Mouse (Mus musculus): ENCODE measurements around the gene Morn4.
"Not testable (repeated sequence)": the region's sequence is repeated elsewhere in the genome, so short reads cannot be mapped to it uniquely, and the experiment has no call there.

Morn4 gene

DNA sequence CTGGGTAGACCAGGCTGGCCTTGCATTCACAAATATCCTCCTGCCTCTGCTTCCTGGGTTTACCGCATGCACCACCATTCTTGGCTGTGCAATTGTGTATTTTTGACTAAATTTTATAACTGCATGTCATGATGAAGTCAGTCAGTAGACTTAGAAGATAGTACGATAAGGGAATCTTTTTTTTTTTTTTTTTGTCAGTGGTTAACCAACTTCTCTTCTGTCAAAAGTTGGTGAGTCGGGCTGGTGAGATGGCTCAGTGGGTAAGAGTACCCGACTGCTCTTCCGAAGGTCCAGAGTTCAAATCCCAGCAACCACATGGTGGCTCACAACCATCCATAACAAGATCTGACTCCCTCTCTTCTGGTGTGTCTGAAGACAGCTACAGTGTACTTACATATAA, 4.5 kb downstream of the Morn4 start:
- DNase-seq, result not testable (repeated sequence)

DNA sequence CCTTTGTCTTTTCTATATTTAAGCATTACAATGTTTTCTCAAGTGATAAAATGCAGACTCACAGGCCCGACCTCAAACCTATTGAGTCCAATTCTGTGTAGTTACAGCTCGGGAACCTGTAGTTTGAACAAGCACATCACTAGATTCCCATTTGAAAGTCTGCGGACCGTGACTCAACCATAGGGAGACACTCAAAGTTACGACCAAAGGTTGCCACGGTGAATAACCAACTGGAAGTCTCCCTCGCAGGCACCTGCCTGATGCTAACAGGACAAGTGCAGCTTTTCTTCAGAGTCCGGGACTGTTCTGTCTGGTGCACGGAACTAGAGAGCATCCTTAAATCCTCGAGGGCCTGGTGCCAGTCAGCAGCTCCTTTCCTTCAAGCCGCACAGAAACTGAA, 5.7 kb downstream of the Morn4 start:
- no peak for DNase-seq

DNA sequence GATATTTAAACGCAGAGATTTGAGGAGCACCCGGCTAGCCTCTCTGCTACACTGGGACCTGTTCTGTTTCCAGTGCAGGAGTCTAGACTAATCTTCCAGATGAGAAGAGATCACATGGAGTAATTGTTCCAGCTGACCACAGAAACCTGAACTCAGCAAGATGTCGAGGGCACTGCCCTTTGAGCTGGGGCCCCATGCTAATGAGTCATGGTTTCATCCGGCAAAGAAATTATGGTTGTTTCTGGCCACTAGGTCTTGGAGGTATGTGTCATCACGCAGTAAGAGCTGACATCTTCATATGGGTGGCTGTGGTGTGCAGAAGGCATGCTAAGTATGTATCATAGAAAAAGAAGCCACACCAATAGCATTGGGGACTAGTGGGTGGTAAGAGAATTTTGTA, 6.2 kb downstream of the Morn4 start:
- DNase-seq, result no peak

DNA sequence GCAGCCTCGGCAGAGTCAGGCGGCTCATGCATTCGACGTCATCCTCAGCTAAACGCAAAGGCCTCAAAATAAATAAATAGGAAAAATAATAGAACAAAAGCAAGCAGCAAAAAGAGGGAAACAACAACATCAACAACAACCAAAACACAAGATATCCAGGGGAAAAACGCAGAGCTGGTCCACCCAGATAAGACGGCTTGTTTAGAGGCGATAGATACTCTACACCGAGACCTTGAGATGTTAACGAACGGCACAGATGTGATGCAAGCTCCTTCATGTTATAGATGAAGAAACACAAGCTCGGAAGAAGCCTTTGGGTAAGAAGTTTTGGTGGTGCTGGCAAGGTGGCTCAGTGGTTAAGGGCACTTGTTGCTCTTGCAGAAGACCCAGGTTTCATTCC, 7.2 kb downstream of the Morn4 start:
- DNase-seq, result no peak

DNA sequence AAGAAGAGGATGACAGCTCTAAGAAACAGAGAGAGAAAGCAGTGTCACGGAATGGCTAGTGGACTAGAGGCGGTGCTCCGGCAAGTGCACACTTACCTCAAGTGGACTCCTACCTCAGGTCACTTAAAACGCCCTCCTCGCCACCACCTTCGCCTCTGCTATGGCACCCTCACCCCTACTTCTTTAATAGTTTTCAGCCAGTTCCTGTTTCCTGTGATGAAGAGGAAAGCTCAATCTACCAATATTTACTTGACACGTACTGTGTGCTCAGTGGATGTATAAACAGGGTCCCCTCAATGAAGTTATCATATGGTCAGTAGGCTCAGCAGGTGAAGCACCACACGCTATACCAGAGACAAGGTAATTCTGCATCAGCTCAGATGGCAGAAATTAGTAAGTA, 7.6 kb downstream of the Morn4 start:
- DNase-seq, result no peak

DNA sequence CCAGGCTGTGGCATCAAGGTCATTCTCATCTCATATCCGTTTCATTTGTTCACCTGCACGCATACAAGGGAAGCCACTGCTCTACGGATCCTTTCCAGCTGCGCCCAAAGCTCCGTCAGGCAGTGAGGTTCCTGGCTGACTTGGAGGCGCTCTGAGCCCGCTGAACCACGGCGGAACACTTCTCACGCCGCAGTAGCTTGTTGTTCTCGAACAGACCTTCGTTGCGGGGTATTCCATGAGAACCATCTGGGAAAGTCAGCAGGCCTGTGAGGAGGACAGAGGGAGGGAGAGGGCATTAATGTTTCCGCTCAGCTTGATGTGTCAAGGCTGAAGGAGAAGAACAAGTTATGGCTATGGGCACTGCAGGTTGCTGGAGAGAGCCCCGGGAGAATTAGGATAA, 10.2 kb downstream of the Morn4 start:
- DNase-seq, result no peak

DNA sequence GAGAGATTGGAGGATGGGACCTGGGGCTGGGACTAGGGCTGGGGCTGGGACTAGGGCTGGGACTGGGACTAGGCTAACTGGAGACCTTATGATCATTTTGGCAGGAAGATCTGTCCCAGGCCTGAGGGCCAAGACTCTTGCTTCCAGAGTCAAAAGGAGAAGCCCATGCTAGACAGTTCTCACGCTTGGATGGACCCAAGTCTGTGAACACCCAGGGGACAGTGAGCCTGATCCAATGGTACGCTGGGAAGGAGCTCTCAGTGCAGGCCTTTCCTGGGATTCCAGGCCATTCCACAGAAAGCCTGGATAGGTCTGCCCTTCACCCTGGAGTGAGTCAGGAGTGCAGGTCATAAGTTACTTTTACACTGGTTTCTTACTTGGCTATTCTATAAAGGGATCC, 11.1 kb downstream of the Morn4 start:
- no peak for DNase-seq

DNA sequence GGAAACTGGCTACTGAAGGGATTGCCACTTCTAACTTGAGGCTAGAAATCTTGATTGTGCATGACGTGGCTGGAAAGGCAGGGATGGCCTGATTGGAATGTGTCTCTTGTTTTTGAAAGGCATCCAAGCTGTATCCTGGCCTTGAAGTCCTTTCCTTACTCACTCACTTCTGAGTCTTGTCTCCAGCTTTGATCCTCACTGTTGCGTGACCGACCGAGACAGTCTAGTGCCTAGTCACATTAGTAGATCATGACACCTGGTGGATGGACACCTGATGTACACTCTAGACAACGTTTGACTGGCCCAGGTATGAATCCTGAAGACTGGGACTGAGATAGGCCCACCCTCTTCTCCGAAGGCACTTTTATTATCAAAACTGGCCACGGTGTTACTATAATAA, 13.4 kb downstream of the Morn4 start:
- no peak for DNase-seq

DNA sequence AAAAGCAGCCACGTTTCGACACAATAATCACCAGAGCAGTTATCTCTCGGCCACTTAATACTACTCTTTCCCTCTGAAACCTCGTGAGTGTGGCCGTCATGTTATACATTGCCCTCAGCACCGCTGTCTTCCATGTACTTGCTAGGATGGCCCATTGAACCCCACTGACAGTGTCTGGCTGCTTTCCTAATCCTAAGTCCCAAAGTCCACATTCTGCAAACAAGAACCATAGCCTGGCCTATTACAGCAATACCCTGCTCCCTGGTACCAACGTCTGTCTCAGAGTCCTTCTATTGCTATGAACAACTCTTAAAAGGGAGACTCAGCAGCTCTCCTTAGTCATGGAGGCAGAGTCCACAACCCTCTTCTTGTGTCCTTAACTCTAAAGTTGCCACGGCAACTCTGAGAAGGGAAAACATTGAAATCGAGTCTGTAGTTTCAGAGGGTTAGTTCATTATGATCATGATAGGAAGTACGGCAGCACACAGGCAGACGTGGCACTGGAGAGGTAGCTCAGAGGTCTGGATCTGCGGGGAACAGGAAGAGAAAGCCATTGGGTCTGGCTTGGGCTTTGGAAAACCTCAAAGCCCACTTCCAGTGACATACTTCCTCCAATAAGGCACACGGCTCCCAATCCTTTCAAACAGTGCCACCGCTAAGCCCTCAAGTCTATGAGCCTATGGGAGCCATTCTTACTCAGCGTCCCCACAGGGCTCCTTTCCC, 14.1 kb downstream of the Morn4 start:
- DNase-seq, result no peak

DNA sequence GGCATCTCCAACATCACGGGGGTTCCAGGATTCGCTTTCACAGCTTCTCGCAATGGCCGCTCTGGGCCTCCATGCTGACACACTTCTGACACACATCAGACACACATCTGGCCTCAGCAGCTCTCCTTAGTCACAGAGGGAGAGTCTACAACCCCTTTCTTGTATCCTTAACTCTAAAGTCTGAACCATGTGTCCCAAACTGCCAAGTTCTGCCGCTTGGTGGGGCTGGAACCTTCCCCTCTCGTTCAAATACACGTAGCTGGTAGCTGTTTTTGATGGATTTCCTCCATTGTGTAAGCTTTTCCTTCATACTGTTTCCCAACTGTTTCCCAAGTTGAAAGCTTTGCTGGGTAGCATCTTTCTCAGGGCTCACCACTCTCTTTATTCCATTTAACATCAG, 14.9 kb downstream of the Morn4 start:
- no peak for DNase-seq

DNA sequence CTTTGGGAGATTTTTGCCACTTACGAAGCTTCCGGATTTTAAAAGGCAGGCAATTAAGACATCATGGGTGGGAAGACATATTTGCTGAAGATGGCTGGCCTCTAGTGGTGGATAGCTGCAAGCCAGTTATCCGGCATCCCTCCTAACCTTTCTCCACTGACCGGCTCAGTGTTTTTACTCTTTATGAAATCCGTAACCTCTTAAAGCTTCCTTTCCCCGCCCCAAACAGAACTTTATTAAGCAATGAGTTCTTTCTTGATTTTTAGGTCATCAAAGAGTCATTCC, 17.0 kb downstream of the Morn4 start:
- DNase-seq, result no peak

DNA sequence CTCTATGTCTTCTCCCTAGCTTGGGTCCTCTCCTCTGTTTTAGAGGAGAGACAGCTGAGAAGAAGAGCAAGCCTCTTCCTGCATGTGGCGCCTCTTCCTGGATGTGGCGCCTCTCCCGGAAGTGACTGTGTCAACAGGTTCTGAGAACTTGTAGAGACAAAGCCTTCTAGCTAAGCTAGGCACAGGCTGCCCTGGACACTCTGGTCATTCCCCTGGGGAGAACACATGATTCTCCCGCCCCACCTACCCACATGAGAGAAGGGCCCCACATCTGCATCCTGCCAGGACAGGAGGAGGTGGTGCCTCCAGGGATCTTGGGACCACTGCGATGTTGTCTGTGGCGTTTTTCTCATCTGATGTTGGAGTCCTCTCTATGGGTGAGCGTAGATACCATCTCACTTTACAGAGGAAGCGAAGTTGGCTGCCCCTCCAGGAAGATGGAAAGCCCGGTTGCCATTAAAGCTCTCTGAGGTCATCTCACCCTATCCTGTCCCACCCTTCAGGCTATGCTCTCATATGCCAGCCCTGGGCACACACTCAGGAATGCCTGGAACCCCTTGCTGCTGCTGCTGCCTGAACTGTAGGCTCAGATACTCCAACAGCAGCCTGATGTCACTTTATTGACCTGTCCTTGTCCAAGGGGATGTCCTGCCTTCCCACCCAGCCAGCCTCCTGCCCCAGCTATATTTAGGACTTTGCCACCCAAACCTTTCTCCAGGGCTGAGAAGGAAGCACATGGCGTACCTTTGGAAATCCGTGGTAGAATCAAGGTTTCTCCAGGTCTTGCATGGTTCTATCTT, 17.5 kb downstream of the Morn4 start:
- DNase-seq, result peak; percentile 23

DNA sequence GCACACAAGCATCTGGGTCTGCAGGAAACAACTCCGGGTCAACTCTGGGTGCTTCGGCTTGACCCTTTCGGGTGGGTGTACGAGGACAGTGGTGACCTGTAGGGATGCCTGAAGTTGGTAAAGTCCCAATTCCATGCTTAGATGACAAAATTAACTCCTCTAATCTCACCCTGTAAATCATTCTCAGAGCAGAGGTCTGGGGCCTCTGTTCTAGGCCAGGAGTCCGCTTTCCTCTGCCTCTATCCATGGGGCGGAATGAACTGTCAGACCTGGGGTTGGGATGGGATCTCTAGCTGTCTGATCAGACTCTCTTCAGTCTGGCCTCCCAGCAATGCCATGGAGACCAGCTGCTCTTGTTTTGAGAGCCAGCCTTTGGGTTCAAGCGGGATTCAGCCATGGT, 24.7 kb downstream of the Morn4 start:
- no peak for DNase-seq

DNA sequence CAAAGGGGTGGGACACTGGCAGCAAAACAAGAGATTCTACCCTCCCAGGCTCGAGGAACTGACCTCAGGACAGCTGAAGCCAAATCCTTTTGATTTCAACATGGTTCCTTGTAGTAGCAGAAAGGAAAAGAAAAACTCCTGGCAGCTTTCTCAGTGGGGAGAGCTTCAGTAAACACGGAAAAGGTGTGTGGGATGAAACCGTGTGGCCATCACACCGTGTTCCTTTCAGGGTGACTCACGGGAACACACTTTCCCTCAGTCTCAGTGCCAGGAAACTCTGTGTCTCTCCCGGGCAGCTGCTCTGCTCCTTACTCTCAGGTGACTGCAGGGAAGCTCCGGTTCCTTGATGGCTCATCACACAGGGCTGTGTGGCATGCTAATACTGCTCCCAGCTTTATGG, 27.7 kb downstream of the Morn4 start:
- no peak for DNase-seq

DNA sequence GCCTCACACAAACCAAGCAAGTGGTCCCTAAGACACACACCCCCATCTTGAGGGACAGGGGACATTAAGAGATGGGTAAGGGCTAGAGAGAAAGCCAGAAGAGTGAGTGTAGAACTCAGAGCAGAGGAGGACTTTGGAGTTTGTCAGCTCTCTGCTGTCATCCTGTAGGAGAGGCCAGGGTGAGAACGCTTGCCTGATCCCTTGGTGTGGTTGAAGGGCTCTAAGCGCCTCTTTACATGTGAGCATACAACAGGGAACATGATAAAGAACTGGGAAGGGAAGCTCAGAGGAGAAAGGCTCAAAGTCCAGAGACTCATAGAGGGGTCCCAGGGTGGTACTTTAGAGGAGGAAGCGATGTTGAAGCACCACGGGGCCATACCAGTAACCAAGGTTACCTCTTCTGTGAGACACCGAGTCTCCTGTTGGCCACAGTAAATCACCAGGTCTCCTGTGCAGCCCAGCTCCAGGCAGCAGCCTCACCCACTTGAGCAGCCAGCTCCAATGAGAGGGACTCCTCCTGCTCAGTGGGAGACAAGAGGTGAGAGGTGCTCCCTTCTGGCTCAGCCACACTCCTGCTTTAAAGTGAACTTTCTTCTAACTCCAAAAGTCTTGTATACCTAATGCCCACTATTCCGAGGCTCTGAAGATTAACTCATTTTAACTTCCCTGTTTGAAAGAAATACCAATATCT, 29.3 kb downstream of the Morn4 start:
- DNase-seq, result no peak

DNA sequence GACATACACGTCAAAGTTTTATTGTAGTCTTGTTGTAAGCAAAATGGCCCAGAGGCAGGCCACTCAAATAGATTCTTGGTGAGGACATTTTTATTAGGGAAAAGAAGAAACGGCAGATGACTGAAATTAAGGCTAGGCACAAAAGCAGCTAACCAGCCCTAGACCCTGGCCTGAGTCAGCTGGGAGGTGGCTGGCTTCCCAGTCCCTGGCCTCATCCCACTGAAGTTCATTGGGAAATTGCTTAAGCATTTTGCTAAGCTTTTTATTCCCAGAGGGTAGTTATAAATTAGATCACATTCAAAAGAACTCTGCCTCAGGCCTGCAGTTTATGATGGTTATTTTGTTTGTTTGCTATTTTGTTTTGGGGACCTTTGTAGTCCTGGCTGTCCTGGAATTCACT, 30.3 kb downstream of the Morn4 start:
- DNase-seq, result no peak

DNA sequence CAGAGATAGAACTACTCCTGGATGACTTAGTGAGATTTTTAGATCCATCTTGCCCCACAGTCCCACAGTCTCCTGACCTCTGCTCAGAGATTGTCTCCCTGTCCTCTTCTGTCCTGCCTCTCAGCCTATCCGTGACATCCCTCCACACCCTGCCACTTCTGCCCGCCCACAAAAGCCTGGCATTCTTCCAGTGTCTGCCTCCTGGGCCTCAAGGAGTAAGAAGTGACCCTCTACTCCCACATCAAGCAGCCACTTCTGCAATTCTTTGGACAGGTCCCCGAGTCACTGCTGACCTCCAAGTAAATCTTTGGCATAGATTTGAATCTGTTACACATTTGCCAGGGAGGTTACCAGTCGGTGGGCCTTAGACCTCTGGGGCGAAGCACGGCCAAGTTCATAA, 31.9 kb downstream of the Morn4 start:
- no peak for DNase-seq

DNA sequence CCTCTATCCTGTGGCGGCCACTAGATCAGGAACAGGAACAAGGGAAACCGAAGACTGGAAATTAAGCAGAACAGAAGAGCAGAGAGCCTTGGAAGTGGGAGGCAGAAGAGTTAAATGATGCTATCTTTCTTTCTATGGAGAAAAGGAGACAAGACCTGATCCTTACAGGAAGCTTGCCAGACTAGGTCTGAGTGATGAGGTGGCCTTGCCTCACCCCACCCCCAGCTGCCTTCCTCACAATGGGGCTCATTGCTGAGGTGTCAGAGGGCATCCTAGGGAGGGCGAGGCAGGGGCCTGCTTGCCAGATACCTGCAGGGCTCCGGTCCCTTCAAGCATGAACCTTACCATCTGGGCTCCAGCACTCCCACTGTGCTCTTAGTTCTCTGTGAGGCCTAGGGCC, 34.2 kb downstream of the Morn4 start, which contains the start of gene 4933411K16Rik:
4933411K16Rik (plus strand) TSS at position 301 of the 400 bp plus-strand sequence.
- no peak for DNase-seq

DNA sequence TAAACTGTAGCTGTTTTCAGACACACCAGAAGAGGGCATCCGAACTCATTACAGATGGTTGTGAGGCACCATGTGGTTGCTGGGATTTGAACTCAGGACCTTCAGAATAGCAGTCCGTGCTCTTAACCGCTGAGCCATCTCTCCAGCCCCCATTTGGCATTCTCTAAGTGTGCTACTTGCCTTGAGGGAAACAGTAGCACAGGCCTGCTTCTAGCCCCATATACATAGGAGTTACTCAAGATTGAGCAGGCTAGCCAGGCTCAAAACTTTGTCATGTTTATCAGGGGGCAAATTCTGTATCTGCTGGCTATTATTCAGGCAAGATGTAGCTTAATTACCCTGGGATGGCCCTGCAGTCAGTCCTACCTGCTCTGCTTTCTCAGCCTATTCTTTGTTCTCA, 34.8 kb downstream of the Morn4 start:
- no peak for DNase-seq

DNA sequence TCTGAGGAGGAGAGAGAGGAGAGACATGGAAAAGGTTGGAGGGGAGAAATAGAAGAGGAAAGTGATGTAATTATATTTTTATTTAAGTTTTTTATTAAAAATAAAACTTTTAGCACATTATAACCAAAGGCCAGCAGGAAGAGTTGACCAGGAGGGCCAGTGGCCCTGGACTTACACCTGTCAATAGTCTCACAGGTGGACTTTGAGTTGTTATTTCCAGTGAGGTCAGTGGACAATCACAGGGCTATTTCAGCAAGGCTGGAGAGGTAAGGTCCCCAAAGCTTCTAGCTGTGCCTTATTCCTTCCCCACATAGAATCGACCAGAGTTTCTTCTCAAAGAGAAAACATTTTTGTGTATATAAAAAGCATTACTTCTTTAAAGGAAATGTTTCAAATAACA, 35.9 kb downstream of the Morn4 start:
- DNase-seq, result no peak

DNA sequence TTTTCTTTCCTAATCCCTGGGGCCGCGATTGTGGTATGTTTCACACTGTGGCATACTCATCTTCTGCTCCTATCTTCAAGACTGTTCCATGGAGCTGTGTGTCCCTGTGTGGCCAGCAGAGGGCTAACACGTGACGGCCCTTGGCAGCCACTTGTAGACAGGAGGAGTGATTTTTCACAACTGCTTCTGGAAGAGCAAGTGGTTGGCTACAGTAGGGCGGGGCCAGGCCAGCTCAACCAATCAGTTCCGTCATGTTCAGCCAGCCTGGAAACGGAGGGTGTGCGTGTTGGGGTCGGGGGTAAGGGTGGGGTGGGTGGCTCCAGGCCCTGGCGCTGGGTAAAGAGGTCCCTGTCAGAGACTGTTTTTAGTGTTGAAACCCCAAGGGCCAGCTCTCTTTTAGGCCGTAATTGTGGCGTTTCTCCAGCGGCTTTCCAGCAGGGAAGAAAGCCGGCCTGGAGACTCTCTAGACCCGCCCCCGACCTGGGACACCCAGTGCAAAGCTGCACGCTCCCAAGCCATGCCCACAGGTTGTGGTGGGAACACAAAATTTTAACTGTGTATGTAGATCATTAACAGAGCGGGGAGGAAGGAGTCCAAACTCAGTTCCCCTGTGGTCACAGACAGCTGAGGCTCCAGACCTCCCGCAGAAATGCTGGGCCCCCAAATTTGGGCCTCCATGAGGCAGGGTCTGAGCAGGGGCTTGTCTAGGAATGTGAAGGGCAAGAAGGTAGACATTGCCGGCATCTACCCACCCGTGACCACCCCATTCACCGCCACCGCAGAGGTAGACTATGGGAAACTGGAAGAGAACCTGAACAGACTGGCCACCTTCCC, 40.7 kb downstream of the Morn4 start, which contains the start of gene Hoga1:
Hoga1 (plus strand) TSS at position 342 of the 834 bp plus-strand sequence.
- peak; percentile 85 for DNase-seq

DNA sequence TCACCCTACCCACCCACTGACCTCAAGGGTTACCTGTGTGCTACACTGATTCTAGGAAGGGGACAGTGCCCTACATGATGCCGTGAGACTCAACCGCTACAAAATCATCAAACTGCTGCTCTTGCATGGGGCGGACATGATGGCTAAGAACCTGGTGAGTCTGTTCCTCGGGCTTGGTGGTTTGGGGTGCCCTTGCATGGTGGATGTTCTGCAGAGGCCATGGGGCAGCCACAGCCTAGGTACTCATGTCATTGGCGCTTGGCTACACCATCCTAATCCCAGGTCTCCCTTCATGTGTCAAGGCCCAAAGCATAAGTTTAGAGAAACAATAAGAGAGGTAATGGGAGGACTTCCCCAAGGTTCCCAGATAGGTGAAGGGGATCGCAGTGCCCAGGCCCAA, 42.2 kb downstream of the Morn4 start:
- no peak for DNase-seq

DNA sequence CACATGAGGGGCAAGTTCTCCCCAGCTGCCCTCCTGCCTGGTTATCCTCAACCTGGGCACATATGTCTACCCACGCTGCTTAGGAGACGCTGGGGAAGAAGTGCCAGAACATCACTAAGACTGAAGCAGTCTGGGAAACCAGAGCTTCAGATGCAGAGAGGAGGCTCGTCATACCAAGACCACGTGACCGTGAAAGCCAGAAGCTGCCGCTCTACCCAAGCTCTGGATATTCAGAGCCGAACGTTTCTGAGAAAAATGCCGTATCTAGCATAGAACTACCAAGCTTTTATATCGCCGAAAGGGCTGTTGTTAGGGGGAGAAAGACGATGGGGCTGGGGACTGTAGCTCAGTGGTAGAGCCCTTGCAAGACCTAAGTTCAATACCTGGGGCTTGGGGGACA, 47.8 kb downstream of the Morn4 start:
- DNase-seq, result no peak
